Mouse (Mus musculus) kidney, adult 18-20 months (tissue): Measurements from ENCODE around the gene Tmem54.

Source experiments
- DNase-seq: peaks from one replicate; pipeline ENCODE4 v3.0.0; 2021

Tmem54 gene

DNA sequence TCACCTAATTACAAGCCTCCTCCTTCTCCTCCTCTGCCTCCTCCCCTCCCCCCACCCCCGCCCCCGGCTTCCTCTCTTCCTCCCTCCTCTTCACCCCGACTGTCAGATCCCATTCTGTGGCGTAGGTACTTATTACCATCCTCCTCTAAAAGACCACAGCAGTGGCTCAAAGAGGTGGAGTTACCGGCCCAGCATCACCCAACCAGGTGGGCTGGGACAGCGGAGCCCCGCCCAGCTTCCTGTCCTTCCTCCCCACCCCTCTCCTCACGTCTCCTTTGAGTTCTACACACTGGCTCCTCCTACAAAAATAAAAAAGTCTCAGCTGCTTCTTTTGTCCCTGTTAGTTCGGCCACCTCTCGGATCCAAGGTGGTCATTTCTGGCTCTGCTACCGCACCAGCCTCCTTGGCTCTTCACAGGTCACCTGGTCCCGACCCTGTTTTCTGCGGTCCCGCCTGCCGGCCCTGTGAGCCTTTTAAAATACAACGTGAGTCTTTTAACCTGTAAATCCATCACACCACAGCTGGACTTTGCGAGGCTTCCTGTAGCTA is 25.5 kb downstream of the Tmem54 start:
- DNase-seq, result peak; percentile 26

DNA sequence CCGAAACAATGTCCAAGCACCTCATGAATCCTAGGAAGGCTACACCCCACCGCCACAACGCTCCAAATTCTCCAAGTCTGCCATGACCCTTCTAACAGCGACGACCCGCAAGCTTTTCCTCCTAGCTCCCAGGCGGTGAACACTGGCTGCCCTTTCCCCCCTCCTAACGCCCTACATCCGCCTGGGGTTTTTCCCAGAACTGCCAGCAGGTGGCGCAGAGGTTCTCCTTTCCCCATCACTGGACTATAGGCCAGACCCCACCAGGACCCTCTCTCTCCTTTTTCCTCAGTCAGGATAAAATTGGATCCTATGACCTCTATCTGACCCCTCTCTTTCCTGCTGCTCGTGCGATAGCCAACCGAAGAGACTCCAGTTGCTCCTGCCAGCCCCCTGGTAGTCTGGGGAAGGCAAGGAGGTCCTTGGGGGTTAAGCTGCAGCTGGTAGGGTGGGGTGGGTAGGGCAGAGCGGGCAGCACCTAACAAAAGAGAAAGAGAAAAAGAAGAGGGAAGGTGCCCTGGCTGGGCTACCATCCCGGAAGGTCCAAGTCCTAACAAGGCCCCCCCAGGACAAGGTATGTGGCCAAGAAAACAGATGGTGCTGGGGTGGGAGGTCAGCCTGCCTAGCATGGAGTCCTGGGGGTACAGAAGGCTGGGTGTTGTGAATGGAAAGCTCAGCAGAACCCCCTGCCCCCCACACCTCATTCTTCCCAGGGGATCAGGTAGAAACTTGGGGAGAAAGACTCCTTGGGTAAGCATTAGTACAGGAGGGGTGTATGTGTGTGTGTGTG is 29.6 kb downstream of the Tmem54 start:
- DNase-seq, result peak; percentile 76

- no peak for DNase-seq
These were observed 30.3 kb downstream of the Tmem54 start for GRCm38 (mm10) chr4:129135637-129136036.

GRCm38 (mm10) chr4:129136189-129136578 is 30.8 kb downstream of the Tmem54 start:
- DNase-seq, result no peak

DNA sequence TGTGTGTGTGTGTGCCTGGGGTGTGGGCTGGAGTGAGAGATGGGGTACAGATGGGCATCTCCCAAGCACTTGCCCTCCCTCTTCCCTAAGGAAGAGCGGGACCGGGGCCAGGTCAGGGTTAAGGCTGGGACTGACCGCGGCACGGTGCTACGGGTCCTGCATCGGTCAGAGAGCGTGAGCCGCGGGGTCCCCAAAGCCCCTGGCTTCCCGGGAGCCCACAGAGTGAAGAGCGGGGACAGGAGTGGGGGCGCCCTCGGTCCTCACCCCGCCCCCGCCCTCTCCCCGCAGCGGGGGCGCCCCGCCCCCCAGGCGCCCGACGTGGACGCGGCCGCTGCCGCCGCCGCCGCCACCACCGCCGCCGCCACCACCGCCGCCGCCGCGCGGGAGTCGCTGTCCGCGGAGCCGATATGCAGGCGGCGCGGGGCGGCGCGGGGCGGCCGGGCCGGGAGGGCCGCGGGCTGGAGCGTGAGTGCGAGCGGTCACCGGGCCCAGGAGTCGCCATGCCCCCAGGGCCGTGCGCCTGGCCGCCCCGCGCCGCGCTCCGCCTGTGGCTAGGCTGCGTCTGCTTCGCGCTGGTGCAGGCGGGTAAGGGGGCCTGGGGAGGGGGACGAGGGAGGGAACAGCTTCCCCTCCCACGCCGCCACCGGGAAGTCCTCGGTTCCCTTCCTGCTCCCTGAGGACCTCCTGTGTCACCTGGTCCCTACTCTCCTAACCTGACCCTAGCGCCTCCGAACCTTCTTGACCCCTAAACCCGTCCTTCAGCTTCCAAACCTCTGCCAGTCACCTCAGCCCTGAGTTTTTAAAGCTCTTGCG is 31.4 kb downstream of the Tmem54 start, which contains the start of gene Fndc5:
Fndc5 (plus strand) TSS at position 421 of the 813 bp plus-strand sequence.
- DNase-seq, result no peak

GRCm38 (mm10) chr4:129137392-129138321 is 32.3 kb downstream of the Tmem54 start:
- DNase-seq, result no peak

- DNase-seq, result no peak
These were observed 34.3 kb downstream of the Tmem54 start for GRCm38 (mm10) chr4:129139642-129140041.

DNA sequence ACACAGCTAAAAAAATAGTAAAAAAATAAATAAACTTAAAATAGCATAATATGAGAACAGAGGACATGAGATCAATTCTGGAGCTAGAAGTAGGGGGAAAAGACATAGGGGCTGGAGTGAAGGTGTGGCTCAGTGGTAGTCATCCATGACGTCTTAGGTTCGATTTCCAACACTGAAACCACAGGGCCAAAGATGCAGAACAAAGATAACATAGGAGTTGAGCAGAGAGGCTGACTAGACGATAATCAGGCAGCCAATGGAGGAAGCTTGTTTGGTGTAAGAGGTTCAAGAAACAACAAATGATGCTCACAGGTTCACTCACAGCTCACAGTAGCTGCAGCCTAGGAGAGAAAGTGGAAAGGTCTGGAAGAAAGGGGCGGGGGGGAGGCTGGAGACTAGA is 35.5 kb downstream of the Tmem54 start:
- DNase-seq, result no peak

DNA sequence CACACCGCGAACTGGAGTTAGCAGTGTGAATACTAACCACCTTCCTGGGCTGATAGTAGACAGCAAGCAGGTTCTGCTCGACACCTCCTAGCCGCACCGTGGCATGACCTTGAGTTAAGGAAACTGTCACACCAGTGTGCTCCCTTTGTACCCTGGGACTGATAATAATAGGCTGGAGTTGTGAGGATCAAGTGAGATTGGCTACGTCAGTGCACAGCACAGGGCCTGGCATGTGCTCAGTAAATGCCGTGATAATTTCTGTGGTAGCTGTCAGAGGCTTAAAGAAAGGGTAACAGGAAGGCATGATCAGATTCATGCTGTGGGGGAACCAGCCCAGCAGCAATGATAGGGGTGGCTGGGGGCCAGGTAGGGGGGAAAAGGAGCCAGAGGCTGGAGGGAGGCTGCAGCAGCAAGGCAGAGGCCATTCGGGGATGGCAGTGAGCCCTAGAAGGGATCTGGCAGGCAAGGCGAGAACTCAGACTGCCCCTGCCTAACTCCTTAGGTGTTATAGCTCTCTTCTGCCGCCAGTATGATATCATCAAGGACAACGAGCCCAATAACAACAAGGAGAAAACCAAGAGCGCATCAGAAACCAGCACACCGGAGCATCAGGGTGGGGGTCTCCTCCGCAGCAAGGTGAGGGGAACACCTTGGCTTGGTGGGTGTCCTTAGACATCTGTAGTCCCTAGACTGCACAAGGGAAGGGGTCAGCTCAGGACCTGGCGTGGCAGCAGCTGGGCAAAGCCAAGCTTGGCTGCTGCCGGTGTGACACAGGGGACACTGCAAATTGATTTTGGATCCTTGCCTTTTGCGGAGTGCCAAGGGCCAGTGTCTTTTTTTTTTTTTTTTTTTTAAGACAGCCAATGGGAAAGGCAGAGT is 36.5 kb downstream of the Tmem54 start:
- no peak for DNase-seq

DNA sequence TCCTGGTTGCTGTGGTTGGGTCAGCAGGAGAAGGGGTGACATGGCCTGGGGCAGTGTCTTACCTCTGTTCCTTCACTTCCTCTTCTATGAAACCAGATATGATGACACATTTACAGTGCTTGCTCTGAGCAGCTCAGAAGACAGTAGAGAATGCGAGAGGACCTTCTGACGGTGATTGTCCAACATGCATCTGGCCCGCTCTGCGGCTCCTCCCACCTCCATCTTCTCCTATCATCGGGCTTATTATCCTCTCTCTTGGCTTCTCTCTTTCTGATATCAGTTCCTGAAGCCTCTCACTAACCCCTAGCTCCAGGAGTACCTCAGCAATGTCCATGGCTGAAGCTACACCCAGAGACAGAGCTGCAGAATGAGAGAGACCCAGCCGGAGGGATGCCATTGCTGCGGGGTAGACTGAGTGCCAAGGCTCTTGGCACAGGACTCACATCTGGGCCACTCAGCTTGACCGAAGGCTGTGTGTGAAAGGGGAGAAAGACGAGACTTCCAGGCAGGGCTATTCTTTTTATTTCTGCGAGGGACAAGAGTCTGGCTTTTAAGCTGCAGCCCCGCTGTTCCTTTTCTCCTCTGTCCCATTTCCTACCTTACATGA is 37.2 kb downstream of the Tmem54 start:
- no peak for DNase-seq

DNA sequence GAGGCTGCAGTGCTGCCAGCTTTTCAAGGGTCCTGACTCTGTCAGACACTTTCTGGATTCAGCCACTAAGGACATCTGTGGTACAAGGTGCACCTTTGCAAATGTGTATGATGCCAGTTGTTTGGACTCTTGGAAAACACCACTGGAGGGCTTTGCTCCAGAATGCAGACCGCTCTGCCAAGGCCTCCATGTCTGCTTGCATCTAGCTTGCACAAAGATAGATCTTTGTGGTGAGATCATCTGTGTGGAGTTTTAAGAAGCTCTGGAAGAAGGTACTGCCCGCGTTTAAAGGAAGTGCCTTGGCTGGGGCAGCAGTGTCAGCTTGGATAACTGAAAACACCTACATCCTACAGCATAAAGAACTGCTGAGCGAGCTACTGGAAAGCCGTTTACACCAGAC is 38.2 kb downstream of the Tmem54 start:
- no peak for DNase-seq

DNA sequence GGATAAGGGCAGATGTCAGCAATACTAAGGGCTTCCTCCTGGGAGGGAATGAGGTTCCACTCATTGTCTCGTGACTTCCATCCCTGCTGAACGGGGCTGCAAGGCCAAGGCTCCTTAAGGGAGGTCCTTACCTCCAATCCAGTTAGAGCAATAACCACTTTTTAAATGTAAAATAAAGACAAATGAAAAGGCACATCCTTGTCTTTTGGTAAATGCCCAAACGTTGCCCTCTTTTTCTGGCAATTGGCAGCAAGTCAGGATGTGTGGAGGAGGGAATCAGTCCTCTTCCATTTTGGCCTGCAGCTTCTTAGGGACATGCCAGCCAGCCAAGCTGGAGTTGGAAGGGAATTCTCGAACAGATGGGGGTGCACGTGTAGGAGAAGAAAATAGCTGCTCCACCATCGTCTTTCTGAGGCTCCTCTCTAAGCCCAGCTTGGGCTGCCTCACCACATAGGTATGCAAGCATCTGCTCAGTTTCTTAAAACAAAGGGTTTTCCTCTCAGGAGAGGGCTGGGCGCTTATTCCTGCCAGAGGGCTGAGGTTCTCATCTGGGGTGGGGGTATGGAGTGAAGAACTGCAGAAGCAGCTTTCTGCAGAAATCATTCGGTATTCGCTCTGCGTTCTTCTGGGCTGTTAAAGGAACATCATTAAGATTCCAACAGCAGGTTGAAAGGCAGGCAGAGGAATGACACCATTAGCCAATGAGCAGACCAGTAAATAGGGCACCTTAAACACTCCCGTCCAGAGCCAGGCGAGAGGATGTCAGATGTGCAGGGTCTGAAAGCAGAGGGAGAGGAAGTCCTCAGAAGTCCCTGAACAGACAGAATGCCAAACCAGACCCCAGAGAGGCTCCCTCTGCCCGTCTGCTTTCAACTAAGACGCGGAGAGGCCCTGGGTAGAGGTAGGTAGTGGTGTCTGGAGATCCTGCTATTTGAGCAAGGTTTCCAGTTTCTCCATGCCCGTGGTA is 39.3 kb downstream of the Tmem54 start:
- no peak for DNase-seq

DNA sequence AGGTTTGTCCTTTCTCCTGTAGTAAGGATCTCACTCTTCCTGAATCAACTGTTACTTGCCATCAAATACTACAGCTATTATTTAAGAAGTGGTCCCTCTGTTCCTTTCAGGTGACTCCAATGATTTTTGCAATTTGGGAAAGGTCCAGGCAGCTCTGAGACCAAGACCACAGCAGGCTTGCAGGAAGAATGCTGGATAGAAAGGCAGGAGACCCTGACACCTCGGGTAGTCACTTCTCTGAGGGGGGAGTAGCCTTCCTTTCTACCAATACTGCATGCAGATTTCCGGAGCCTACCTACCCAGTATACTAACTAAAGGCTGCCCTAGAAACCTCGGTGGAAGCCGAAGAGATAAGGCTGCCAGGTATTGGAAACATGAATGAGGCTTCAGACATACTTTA is 40.1 kb downstream of the Tmem54 start:
- DNase-seq, result no peak

GRCm38 (mm10) chr4:129145943-129146342 is 40.6 kb downstream of the Tmem54 start:
- DNase-seq, result no peak

GRCm38 (mm10) chr4:129146392-129146791 is 41.0 kb downstream of the Tmem54 start:
- no peak for DNase-seq

GRCm38 (mm10) chr4:129147552-129148103 is 42.3 kb downstream of the Tmem54 start:
- no peak for DNase-seq

DNA sequence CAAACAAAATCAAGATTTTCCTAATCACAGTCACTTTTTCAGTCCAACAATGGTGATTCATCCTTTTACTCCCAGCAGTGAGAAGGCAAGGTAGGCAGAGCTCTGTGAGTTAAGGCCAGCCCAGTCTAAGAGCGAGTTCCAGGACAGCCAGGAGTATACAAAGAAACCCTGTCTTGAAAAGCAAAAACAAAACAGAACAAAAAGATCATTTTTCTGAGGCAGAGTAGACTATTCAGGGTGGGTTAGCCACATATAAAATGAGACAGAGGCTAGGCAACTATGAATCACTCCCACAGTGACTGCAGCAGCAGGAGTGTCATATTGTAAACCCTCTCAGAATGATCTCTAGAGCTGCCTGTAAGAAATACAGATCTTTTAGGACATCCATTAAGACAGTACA is 44.0 kb downstream of the Tmem54 start:
- DNase-seq, result no peak

GRCm38 (mm10) chr4:129151276-129151811 is 46.0 kb downstream of the Tmem54 start:
- DNase-seq, result peak; percentile 28

DNA sequence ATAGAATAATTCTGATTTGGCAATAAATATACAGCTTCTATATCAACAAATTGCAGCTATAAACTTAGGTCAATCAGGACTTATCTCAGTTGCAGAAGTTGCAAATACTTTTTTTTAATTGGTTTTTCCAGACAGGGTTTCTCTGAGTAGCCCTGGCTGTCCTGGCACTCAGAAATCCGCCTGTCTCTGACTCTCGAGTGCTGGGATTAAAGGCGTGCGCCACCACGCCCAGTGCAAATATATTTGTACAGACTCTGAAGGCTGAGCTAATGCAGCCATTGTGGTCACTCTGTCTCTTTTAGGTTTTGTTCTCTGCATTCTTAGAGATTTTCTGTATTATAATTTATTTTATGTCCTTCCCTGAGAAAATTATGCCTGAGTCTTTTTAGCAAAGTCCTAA is 52.2 kb downstream of the Tmem54 start:
- DNase-seq, result no peak
